Comparison of ENCODE assay signal across 14 mouse cellular contexts in genomic region chr7:143364969-143365839, GRCm38 (mm10).
A peak's percentile ranks its signal among the peaks of the same experiment; 100 is the strongest.
DNase-seq lines count a peak whose midpoint lies in the region; ATAC-seq and TF ChIP-seq lines count a peak whose summit lies in the region.
"Had no signal": no experiment of that assay in that cellular context is flagged by ENCODE, and none has a peak within 500 bp of the region (broad histone marks: within the 10 kb centered on the region; RNA-seq: fewer than 3 reads in every experiment).

No protein-coding gene starts in this region.

- no peak for TF ChIP-seq CTCF in stomach, postnatal 0 days (IDR thresholded peaks at IDR 0.05; ENCODE audit: low read depth)

- no peak overlapping the region for H3K27ac ChIP-seq in kidney, embryonic 14.5 days (ENCODE audit: low read depth, low read length)
- H3K27ac ChIP-seq in stomach, postnatal 0 days (replicated peaks) = no peak overlapping the region
- no peak overlapping the region for H3K27ac ChIP-seq in embryonic facial prominence, embryonic 10.5 days (replicated peaks)
- H3K27ac ChIP-seq: forebrain, embryonic 13.5 days; hindbrain, embryonic 13.5 days had no signal

- no peak for ATAC-seq in kidney, embryonic 14.5 days (ENCODE audit: low FRiP score, low TSS enrichment)
- peak; percentile 13; the same call in 1 of the 2 replicates for ATAC-seq in stomach, postnatal 0 days (ENCODE audit: low FRiP score, low TSS enrichment)
- ATAC-seq: activated CD4-positive, CD25-positive, alpha-beta regulatory T cell, adult 4 months; forebrain, embryonic 13.5 days had no signal

- peak; percentile 63 for DNase-seq in adrenal gland, postnatal 10 days
- DNase-seq in adrenal gland, adult 18-20 months (ENCODE audit: low spot score in 2 of 2) = no peak
- peak; percentile 36 for DNase-seq in kidney, adult 11 months
- DNase-seq in kidney, postnatal 4 days = peak; percentile 52 to 56
- DNase-seq in stomach, postnatal 0 days (ENCODE audit: low spot score) = no peak
- DNase-seq in embryonic facial prominence, embryonic 10.5 days (ENCODE audit: low spot score) = no peak
- no peak for DNase-seq in layer of hippocampus, adult 9-10 months (ENCODE audit: low spot score)
- DNase-seq: cerebellum, adult 11 months; layer of hippocampus, postnatal 36 days had no signal

- no peak overlapping the region for H3K4me2 ChIP-seq in kidney, embryonic 14.5 days (replicated peaks; ENCODE audit: low read depth, low read length)
- no peak overlapping the region for H3K4me2 ChIP-seq in stomach, postnatal 0 days (replicated peaks; ENCODE audit: low read depth)
- H3K4me2 ChIP-seq: forebrain, embryonic 13.5 days; hindbrain, embryonic 13.5 days had no signal

- H3K4me3 ChIP-seq in kidney, embryonic 14.5 days (ENCODE audit: low read length) = no peak overlapping the region
- no peak overlapping the region for H3K4me3 ChIP-seq in stomach, postnatal 0 days (ENCODE audit: low read depth, low read length)
- no peak overlapping the region for H3K4me3 ChIP-seq in embryonic facial prominence, embryonic 10.5 days
- H3K4me3 ChIP-seq: forebrain, embryonic 13.5 days; hindbrain, embryonic 13.5 days had no signal

- H3K27me3 ChIP-seq in kidney, embryonic 14.5 days (ENCODE audit: control insufficient read depth, insufficient read depth, low read length) = 0 out of 2 replicates have a peak, but pooled peaks cover 3% of the 10 kb centered on the region
- no peaks in the 10 kb centered on the region for H3K27me3 ChIP-seq in stomach, postnatal 0 days (ENCODE audit: control insufficient read depth, insufficient read depth, low read length)
- H3K27me3 ChIP-seq in embryonic facial prominence, embryonic 10.5 days (replicated peaks; ENCODE audit: low read depth, poor library complexity, severe bottlenecking) = peaks cover 34% of the 10 kb centered on the region

- no peak overlapping the region for H3K9ac ChIP-seq in kidney, embryonic 14.5 days (ENCODE audit: low read depth, low read length)
- H3K9ac ChIP-seq in stomach, postnatal 0 days (ENCODE audit: low read length) = no peak overlapping the region
- H3K9ac ChIP-seq: forebrain, embryonic 13.5 days; hindbrain, embryonic 13.5 days had no signal

- no peak for TF ChIP-seq EP300 in stomach, postnatal 0 days (optimal IDR thresholded peaks at IDR 0.05)

- H3K36me3 ChIP-seq in kidney, embryonic 14.5 days (ENCODE audit: control insufficient read depth, insufficient read depth, low read length) = no peaks in the 10 kb centered on the region
- no peaks in the 10 kb centered on the region for H3K36me3 ChIP-seq in stomach, postnatal 0 days (ENCODE audit: control insufficient read depth, insufficient read depth, low read length)
- no peaks in the 10 kb centered on the region for H3K36me3 ChIP-seq in embryonic facial prominence, embryonic 10.5 days (replicated peaks)
- H3K36me3 ChIP-seq: G1E; hindbrain, embryonic 13.5 days had no signal

- H3K9me3 ChIP-seq in kidney, embryonic 14.5 days (ENCODE audit: control insufficient read depth, low read length) = no peaks in the 10 kb centered on the region
- H3K9me3 ChIP-seq in stomach, postnatal 0 days (ENCODE audit: control insufficient read depth, low read length) = no peaks in the 10 kb centered on the region
- no peaks in the 10 kb centered on the region for H3K9me3 ChIP-seq in embryonic facial prominence, embryonic 10.5 days
- H3K9me3 ChIP-seq: forebrain, embryonic 13.5 days; G1E; hindbrain, embryonic 13.5 days had no signal

- WGBS in kidney, embryonic 14.5 days = 59% methylated on average over 8 of the region's 8 CpGs
- 68% methylated on average over 8 of the region's 8 CpGs for WGBS in stomach, postnatal 0 days
- 89% methylated on average over 8 of the region's 8 CpGs for WGBS in embryonic facial prominence, embryonic 10.5 days

- peaks cover 5% of the 10 kb centered on the region for H3K4me1 ChIP-seq in kidney, embryonic 14.5 days (ENCODE audit: control insufficient read depth, insufficient read depth, low read length)
- peaks cover 6% of the 10 kb centered on the region; the same call in 1 of the 2 replicates for H3K4me1 ChIP-seq in stomach, postnatal 0 days (replicated peaks; ENCODE audit: control insufficient read depth, insufficient read depth)
- peaks cover 27% of the 10 kb centered on the region for H3K4me1 ChIP-seq in embryonic facial prominence, embryonic 10.5 days

Comparison
In these comparisons a context has a peak if more than half of its experiments do, and no peak if none do; other contexts are left out.
1. DNase-seq: peak in adrenal gland, postnatal 10 days (single experiment), kidney, adult 11 months (single experiment) and kidney, postnatal 4 days (2 of 2); none in adrenal gland, adult 18-20 months (0 of 2), stomach, postnatal 0 days (single experiment), embryonic facial prominence, embryonic 10.5 days (single experiment) and layer of hippocampus, adult 9-10 months (single experiment).